Mouse (Mus musculus): ENCODE data around the gene Olfr1472. TPM values are rescaled to one million over a fixed set of nuclear protein-coding genes. Genes with fewer than 3 reads are reported as not detected.
"Not testable (repeated sequence)": the region's sequence is repeated elsewhere in the genome, so short reads cannot be mapped to it uniquely, and the experiment has no call there.

Olfr1472 gene
- not detected in 2 replicates for polyA plus RNA-seq (2016; fragmentation: Nextera tagmentation; extraction: Ambion mirVana)

DNA sequence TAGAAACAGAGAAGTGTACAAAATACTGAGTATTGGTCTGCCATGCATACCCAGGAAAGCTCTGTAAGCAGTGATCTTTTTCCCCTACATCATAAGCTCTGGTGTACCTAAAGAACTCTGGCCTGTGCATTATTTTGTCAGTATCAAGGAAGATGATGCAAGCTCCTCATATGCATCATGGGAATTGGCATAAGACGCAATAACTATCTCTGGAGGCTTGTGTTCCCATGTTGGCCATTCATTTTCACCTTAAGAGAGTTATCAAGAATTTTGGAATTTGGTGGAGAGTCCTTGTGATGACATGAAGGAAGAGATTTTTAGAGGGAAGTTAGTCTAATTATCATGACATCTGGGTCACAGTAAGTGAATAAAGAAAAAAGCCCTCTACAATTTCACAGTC is at the start of gene Olfr1472:
TSS of gene Olfr1472 (minus strand) at position 101 of the 400 bp plus-strand sequence.
- WGBS, result 84% methylated on average over 1 of the region's 1 CpGs
- ATAC-seq (ENCODE audit: low FRiP score), result no peak
- no peaks in the 10 kb centered on the region for H3K36me3 ChIP-seq (replicated peaks)

DNA sequence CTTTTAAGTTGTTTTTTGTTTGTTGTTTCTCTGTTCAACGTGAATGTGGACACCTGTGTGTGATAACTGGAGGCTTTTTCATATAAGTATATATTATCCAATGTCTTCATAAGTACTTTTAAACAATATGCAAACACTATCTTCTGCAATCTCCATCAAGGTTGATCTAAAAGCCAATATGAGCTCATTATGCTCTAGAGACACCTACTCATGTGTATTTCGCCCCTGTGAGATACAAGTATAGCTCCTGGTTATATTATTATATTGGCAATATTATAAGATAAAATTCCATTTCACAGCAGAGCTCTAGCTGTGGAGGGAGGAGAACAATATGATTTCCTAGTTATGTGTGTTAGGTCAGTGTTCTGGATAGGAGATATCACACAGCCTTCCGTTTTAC is 44.4 kb upstream of the Olfr1472 start, which contains the start of gene Olfr1477:
TSS of gene Olfr1477 (plus strand) at position 301 of the 400 bp plus-strand sequence.
- no peak within 1 kb of the TSS for H3K4me2 ChIP-seq
- 74% methylated on average over 3 of the region's 3 CpGs for WGBS
- H3K36me3 ChIP-seq (replicated peaks), result no peaks in the 10 kb centered on the region
- no peak for ATAC-seq (ENCODE audit: low FRiP score)
- H3K4me1 ChIP-seq, result no peaks in the 10 kb centered on the region
- no peak within 1 kb of the TSS for H3K4me3 ChIP-seq (replicated peaks)
- no peak within 1 kb of the TSS for H3K27ac ChIP-seq
- no peak within 1 kb of the TSS for H3K9ac ChIP-seq
- peaks cover 24% of the 10 kb centered on the region for H3K9me3 ChIP-seq
- no peaks in the 10 kb centered on the region for H3K27me3 ChIP-seq

More for the DNA sequence above, at the start of gene Olfr1472:
- Histone ChIP-seq H3K9ac (no peak within 1 kb of the TSS), H3K4me3 (replicated peaks) (no peak within 1 kb of the TSS), H3K27ac (no peak within 1 kb of the TSS), H3K9me3 (peaks cover 24% of the 10 kb centered on the region; the same call in 1 of the 2 replicates), H3K4me2 (no peak within 1 kb of the TSS), H3K27me3 (no peaks in the 10 kb centered on the region), H3K4me1 (no peaks in the 10 kb centered on the region)

DNA sequence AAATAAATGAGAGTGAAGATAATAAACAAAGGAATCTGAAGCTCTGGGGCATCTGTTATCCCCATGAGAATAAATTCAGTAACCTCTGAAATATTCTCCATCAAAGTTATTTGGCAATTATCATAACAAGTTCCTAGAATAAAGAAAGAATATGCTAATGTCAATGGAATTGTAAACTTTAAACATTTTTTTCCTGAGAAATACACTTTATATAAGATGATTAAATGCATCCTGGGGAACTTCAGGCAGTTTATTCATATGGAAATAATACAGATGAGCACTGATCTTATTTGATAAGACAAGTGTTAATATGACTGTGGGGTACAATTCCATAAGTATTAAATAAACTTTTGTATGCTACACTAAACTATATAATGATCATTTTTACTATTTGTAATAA is 24.2 kb upstream of the Olfr1472 start, which contains the start of gene Olfr1475:
TSS of gene Olfr1475 (minus strand) at position 101 of the 400 bp plus-strand sequence.
- Histone ChIP-seq H3K4me2 (no peak within 1 kb of the TSS), H3K4me3 (replicated peaks) (no peak within 1 kb of the TSS), H3K9me3 (0 out of 2 replicates have a peak, but pooled peaks cover 2% of the 10 kb centered on the region), H3K36me3 (replicated peaks) (no peaks in the 10 kb centered on the region), H3K9ac (no peak within 1 kb of the TSS), H3K27me3 (no peaks in the 10 kb centered on the region), H3K27ac (no peak within 1 kb of the TSS), H3K4me1 (no peaks in the 10 kb centered on the region)
- ATAC-seq (ENCODE audit: low FRiP score), result no peak

DNA sequence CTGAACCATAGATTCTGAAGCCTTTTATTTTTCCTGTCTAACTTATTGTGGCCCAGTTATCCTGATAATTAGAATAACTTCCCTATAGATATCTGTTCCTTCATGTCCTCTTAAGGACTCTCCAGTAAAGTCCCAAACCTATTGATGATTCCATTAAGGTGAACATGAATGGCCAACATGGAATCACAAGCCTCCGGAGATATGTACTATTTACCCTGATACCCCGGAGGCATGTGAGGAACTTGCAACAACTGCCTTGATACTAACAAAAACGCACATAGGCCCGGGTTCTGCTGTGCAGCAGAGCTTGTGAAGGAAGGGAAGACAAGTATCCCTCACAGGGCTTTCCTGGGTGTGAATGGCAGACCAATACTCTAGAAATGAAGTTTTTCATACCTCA is 13.4 kb upstream of the Olfr1472 start, which contains the start of gene Olfr1474:
TSS of gene Olfr1474 (plus strand) at position 301 of the 400 bp plus-strand sequence.
- not testable (repeated sequence) for H3K9me3 ChIP-seq; H3K36me3 ChIP-seq (replicated peaks); H3K4me2 ChIP-seq; H3K27ac ChIP-seq; ATAC-seq (ENCODE audit: low FRiP score); H3K9ac ChIP-seq; H3K27me3 ChIP-seq; H3K4me1 ChIP-seq; H3K4me3 ChIP-seq (replicated peaks)
- WGBS, result 79% methylated on average over 4 of the region's 4 CpGs

DNA sequence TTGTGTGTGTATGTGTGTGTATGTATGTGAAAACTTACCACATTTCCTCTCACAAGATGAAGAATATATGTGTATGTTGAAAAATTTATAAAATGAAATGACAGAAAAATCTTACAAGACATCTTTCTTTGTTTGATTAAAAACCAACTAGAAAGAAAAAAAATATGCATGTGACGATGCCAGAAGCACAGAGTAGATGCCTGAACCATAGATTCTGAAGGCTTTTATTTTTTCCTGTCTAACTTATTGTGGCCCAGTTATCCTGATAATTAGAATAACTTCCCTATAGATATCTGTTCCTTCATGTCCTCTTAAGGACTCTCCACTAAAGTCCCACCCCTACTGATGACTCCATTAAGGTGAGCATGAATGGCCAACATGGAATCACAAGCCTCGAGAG is 12.8 kb downstream of the Olfr1472 start, which contains the start of gene Olfr1471:
TSS of gene Olfr1471 (plus strand) at position 301 of the 400 bp plus-strand sequence.
- H3K4me1 ChIP-seq; ATAC-seq (ENCODE audit: low FRiP score); H3K9ac ChIP-seq; H3K9me3 ChIP-seq; H3K27ac ChIP-seq; H3K27me3 ChIP-seq; H3K4me2 ChIP-seq; H3K4me3 ChIP-seq (replicated peaks); H3K36me3 ChIP-seq (replicated peaks): not testable (repeated sequence)
- 69% methylated on average over 2 of the region's 2 CpGs for WGBS

DNA sequence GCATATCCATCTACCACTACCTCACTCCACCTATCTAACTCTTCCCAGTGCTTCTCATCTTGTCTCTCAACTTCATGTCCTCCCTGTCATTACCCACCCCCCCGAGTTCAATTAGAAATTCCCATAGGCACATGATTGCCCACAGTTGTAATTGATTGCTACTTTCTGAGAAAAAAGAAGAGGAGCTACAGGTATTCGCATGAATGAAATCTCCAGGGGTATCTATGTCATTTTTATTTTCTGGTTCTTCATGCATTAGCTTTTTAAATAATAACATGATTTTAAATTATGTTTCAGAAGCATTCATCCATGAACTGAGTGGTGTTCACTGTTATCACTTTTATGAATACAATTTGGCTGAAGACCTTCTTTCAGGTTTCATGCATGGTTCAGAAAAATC is 48.3 kb downstream of the Olfr1472 start, which contains the start of gene Olfr1469:
TSS of gene Olfr1469 (plus strand) at position 301 of the 400 bp plus-strand sequence.
- Histone ChIP-seq H3K27me3 (no peaks in the 10 kb centered on the region), H3K9me3 (peaks cover 19% of the 10 kb centered on the region), H3K27ac (no peak within 1 kb of the TSS), H3K4me2 (no peak within 1 kb of the TSS), H3K4me3 (replicated peaks) (no peak within 1 kb of the TSS), H3K9ac (no peak within 1 kb of the TSS), H3K36me3 (replicated peaks) (no peaks in the 10 kb centered on the region), H3K4me1 (no peaks in the 10 kb centered on the region)
- WGBS, result 87% methylated on average over 2 of the region's 2 CpGs
- ATAC-seq (ENCODE audit: low FRiP score), result no peak

Other genes starting within 250 kb of the Olfr1472 start
- gene Olfr1463, start 224.8 kb downstream of the Olfr1472 start, polyA plus RNA-seq (2016; fragmentation: Nextera tagmentation; extraction: Ambion mirVana), result not detected in 2 replicates
- gene Olfr1465, start 140.5 kb downstream of the Olfr1472 start, polyA plus RNA-seq (2016; fragmentation: Nextera tagmentation; extraction: Ambion mirVana), result not detected in 2 replicates
- gene Olfr1466, start 117.2 kb downstream of the Olfr1472 start, polyA plus RNA-seq (2016; fragmentation: Nextera tagmentation; extraction: Ambion mirVana), result not detected in 2 replicates
- gene Olfr1467, start 93.8 kb downstream of the Olfr1472 start, polyA plus RNA-seq (2016; fragmentation: Nextera tagmentation; extraction: Ambion mirVana), result not detected in 2 replicates
- gene Olfr1469, start 48.2 kb downstream of the Olfr1472 start, polyA plus RNA-seq (2016; fragmentation: Nextera tagmentation; extraction: Ambion mirVana), result not detected in 2 replicates
- not detected in 2 replicates for gene Olfr1471, start 12.7 kb downstream of the Olfr1472 start, polyA plus RNA-seq (2016; fragmentation: Nextera tagmentation; extraction: Ambion mirVana)
- gene Olfr1474, start 13.5 kb upstream of the Olfr1472 start, polyA plus RNA-seq (2016; fragmentation: Nextera tagmentation; extraction: Ambion mirVana), result not detected in 2 replicates
- not detected in 2 replicates for gene Olfr1475, start 24.1 kb upstream of the Olfr1472 start, polyA plus RNA-seq (2016; fragmentation: Nextera tagmentation; extraction: Ambion mirVana)
- not detected in 2 replicates for gene Olfr1477, start 44.5 kb upstream of the Olfr1472 start, polyA plus RNA-seq (2016; fragmentation: Nextera tagmentation; extraction: Ambion mirVana)
- gene Olfr1480, start 71.8 kb upstream of the Olfr1472 start, polyA plus RNA-seq (2016; fragmentation: Nextera tagmentation; extraction: Ambion mirVana), result not detected in 2 replicates
- not detected in 2 replicates for gene Olfr1484, start 127.4 kb upstream of the Olfr1472 start, polyA plus RNA-seq (2016; fragmentation: Nextera tagmentation; extraction: Ambion mirVana)
- not detected in 2 replicates for gene Olfr1487, start 161.3 kb upstream of the Olfr1472 start, polyA plus RNA-seq (2016; fragmentation: Nextera tagmentation; extraction: Ambion mirVana)
- not detected in 2 replicates for gene Olfr1489, start 175.5 kb upstream of the Olfr1472 start, polyA plus RNA-seq (2016; fragmentation: Nextera tagmentation; extraction: Ambion mirVana)
- not detected in 2 replicates for gene Olfr1490, start 195.0 kb upstream of the Olfr1472 start, polyA plus RNA-seq (2016; fragmentation: Nextera tagmentation; extraction: Ambion mirVana)
- not detected in 2 replicates for gene Olfr1491, start 241.2 kb upstream of the Olfr1472 start, polyA plus RNA-seq (2016; fragmentation: Nextera tagmentation; extraction: Ambion mirVana)